Mouse (Mus musculus) effector memory CD4-positive, alpha-beta T cell, adult 5 months (primary cell): ENCODE results near the gene Slc32a1. TPM values are rescaled to one million over a fixed set of nuclear protein-coding genes. Genes with fewer than 3 reads are reported as not detected.

ENCODE experiments used
- polyA plus RNA-seq: library from polyadenylated mRNA; unstranded; fragments of 100-300 nt; shearing (Covaris generic); gene quantifications from one replicate; pipeline ENCODE4 v1.2.1, GENCODE M21; 2017

The Slc32a1 gene
- 0.14 TPM for polyA plus RNA-seq

DNA sequence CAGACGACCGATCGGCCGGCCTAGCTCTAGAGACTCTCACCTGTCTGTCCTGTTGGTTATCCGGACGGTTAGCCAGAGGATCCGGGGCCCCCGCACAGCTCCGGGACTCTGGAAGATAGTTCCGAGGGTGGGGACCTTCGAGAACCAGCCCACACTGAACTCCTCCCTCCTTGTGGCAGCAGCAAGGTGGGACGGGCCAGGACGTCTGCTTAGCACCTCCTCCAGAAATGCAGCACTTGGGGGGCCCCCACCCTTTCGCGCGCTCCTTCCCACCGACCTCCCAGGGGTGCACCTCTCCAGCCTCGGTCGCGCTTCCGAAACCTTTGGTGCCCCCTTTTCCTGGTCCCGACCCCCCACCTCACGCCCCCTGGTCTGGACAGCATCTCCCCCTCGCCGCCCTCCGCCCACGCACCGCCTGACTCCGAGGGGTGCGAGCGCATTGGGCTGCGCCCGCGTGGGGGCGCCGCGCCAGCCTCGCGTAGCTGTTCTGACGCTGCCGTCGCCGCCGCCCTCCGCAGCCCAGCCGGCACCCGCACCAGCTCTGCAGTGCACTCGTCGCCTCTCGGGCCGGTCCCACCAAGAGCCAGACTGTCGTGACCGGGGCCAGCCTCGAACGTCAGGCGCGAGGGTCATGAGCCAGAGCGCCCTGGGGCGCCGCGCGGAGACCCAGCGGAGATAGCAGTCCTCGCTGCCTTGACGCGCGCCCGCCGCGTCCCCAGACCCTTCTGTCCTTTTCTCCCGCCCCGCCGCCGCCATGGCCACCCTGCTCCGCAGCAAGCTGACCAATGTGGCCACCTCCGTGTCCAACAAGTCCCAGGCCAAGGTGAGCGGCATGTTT lies at the start of gene Slc32a1:
Gene Slc32a1 (plus strand): TSS at position 280 of the 838 bp plus-strand sequence.

DNA sequence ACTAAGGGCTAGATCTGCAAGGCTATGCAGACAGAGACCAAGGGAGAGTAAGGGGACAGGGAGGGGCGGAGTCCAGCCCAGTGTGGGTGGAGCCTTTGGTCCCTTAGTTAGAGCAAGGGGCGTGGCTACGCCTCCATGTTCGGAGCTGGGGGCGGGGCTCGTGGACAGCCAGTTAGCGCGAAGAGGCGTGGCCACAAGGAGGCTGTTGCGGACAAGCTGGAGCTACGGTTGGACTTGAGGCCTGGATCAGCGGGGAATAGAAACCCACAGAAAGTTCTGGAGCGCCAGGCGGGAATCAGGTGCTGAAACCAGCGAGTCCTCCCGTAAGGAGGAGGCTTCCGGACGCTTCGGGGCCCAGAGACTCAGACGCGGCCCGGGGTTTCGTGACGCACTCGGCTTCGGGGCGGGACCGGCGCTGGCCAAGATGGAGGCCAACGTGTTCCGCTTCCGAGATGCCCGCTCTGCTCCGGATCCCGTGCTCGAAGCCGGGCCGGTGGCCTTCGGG lies 14.2 kb downstream of the Slc32a1 start, which contains the start of gene Actr5:
Gene Actr5 (plus strand): TSS at position 171 of the 505 bp plus-strand sequence.

GRCm38 (mm10) chr2:158665098-158665497 lies 54.5 kb downstream of the Slc32a1 start, which contains the start of gene Ppp1r16b:
Gene Ppp1r16b, plus strand, starts transcription at chr2:158665398.

Other genes with a start within 250 kb of the Slc32a1 start
- 0.09 TPM for gene Snhg11, start 235.1 kb upstream of the Slc32a1 start, polyA plus RNA-seq
- 39.7 TPM for gene Ralgapb, start 200.9 kb upstream of the Slc32a1 start, polyA plus RNA-seq
- gene Adig, start 108.2 kb upstream of the Slc32a1 start, polyA plus RNA-seq = not detected
- gene Arhgap40, start 98.0 kb upstream of the Slc32a1 start, polyA plus RNA-seq = not detected
- 52.5 TPM for gene Actr5, start 14.1 kb downstream of the Slc32a1 start, polyA plus RNA-seq
- gene Ppp1r16b, start 54.6 kb downstream of the Slc32a1 start, polyA plus RNA-seq = 82.9 TPM
- gene Fam83d, start 157.3 kb downstream of the Slc32a1 start, polyA plus RNA-seq = 3.9 TPM
- gene Dhx35, start 184.0 kb downstream of the Slc32a1 start, polyA plus RNA-seq = 14.6 TPM